Mouse (Mus musculus) hematopoietic stem cell, adult 5-6 weeks (primary cell): ENCODE measurements around the gene Rapgef6. TPM values are rescaled to one million over a fixed set of nuclear protein-coding genes. Genes with fewer than 3 reads are reported as not detected.

Experiments used
- ATAC-seq, 2 experiments: fragments of 125-278 bp in 1 of 2; replicated peaks in 1 of 2; 2 replicates each; pipeline ENCODE4 v1.8.0; 2016 to 2017; ENCODE audit warnings: inconsistent platforms in 2 of 2, mild to moderate bottlenecking in 2 of 2, moderate number of reproducible peaks in 2 of 2, low read depth in 1 of 2, moderate TSS enrichment in 1 of 2; ENCODE audit not compliant: low FRiP score in 2 of 2, poor library complexity in 2 of 2, severe bottlenecking in 2 of 2, insufficient read depth in 1 of 2, low TSS enrichment in 1 of 2
- total RNA-seq: library from RNA; stranded (forward); fragments of 172-1452, 232-1000 nt; gene quantifications from 2 replicates; pipeline ENCODE4 v1.2.3, GENCODE M21; 2017

Gene Rapgef6
- total RNA-seq, 1 experiment from 2014 or later = 56.4 TPM

DNA sequence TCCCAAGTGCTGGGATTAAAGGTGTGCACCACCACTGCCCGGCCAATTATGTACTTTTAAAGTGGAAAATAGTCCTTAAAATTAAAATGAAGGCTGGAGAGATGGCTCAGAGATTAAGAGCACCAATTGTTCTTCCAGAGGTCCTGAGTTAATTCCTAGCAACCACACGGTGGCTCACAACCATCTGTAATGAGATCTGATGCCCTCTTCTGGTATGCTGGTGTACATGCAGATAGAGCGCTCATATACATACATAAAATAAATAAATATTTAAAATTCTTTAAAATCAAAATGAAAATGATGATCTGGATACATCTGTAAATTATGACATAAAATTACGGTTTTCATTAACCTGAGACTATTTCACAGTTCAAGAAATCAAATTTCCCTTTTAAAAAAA lies 123.8 kb downstream of the Rapgef6 start:
- no peak for ATAC-seq

DNA sequence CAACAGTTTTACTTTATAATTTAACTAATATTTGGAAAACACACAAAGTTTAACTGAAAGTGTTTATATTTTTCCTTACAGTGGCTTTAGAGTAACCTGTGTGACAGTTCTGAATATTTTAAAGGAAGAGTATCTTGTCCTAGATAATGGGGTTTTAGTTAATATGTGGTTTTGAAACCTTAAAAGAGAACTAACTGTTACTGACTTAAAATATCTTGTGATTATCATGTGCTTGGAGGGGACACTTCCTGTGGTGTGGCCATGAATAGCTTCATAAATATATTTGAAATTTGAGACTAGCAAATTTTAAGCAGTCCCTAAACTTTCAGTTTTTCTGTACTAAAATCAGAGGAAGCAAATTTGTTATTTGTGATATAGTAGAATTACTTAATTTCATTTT lies 125.9 kb downstream of the Rapgef6 start:
- no peak for ATAC-seq

DNA sequence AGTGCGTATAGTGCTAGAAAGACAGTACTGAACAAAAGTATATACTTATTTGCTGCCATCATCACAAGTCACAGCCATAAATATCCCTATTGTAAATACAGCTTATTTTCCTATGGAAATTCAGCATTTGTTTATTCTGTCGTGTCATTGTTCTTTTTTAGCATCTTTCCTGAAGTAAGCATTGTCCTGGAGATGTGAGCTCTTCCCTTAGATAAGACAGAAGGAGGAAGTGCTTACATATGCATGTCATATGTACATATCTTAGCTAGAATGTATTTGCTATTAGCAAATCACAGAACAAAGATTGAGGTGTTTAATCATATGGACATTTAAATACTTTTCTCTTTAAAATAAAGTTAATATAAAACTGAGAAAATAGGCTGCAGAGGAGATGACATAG lies 132.8 kb downstream of the Rapgef6 start:
- ATAC-seq = no peak

GRCm38 (mm10) chr11:54673575-54674298 lies 151.1 kb downstream of the Rapgef6 start:
- ATAC-seq = no peak

DNA sequence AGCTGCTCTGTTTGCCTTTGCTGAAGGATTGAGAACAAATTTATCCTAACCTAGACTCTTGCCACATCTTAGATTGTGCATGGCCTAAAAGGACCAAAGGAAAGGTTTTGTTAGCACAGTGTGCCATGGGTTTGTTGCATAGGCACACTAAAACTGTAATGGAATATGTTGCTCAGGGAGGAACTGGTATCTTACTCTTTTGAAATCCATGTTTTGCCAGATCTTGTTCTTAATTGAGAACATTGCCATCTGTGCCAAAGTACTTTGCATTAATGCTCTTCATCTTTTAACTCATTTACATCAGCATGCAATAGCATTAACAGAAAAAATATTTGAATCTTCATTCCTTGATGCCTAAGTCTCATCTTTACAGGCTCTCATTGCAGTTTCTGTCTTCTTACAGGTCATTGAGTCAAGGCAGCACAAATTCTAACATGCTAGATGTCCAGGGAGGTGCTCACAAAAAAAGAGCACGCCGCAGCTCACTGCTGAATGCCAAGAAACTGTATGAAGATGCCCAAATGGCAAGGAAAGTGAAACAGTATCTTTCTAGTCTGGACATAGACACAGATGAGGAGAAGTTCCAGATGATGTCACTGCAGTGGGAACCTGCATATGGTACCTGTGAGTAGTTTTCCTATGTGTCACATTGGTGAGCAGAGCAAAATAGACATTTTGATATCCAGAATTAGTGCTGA lies 153.3 kb downstream of the Rapgef6 start:
- ATAC-seq = no peak

- ATAC-seq = no peak
Measured at GRCm38 (mm10) chr11:54679141-54679540, 156.5 kb downstream of the Rapgef6 start.

- no peak for ATAC-seq
Measured at GRCm38 (mm10) chr11:54684831-54685230, 162.2 kb downstream of the Rapgef6 start.

GRCm38 (mm10) chr11:54690171-54690570 lies 167.5 kb downstream of the Rapgef6 start:
- ATAC-seq = no peak

- ATAC-seq = no peak
Measured at GRCm38 (mm10) chr11:54691179-54691578, 168.5 kb downstream of the Rapgef6 start.

DNA sequence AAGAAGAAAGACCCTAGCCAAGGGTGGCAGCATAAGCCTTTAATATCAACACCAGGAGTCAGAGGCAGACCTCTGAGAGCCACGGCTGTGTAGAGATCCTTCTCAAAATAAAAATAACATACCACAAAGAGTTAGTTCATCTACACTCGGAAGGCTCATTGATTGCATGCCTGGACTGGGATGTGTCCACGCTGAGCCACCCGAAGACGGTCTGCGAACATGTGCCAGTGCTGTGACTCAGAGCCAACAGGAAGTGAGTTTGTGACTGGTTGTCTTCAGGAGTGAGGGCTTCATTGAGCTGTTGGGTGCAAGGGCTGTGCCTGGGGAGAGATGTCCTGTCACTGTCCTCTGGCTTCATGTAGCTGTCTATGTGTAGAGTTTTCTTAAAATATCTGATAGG lies 171.0 kb downstream of the Rapgef6 start:
- no peak for ATAC-seq

- no peak for ATAC-seq
Measured at GRCm38 (mm10) chr11:54694291-54694690, 171.6 kb downstream of the Rapgef6 start.

DNA sequence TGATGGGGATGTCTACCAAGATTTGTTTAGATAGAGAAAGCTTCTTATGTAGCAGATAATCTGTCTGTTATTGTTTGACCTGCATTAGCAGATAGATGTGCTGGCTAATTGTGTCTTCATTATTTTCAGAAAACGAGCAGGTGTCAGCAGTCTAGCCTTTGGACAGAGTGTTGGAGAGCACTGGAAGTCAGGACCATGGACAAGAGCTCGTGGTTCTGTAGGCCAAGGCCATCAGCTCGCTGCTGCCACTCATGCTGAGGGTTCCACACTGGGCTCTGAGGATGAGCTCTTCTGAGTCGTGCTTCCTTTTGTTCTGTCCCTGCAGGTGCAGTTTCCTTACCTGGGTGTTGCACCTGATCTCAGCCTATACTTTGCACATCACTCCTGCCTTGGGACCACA lies 173.3 kb downstream of the Rapgef6 start:
- ATAC-seq = no peak

GRCm38 (mm10) chr11:54697611-54698010 lies 175.0 kb downstream of the Rapgef6 start:
- no peak for ATAC-seq

DNA sequence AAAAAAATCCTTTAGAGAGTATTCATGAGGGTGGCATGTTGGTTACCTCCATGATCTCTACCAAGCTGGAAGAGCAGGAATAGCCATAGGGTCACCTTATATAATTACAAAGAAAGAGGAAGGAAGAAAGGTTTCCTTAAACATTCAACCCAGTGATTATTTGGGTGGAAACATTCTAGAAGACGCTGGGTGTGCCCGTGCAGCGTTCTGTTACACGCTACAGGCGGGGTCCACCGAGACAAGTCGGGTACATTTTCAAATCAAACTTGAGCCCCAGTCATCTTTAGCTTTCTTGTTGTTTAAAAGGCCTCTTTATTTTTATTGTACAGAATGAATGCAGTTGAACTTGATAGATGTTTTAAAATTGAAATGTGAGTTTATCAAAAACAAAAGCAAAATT lies 176.0 kb downstream of the Rapgef6 start:
- no peak for ATAC-seq

DNA sequence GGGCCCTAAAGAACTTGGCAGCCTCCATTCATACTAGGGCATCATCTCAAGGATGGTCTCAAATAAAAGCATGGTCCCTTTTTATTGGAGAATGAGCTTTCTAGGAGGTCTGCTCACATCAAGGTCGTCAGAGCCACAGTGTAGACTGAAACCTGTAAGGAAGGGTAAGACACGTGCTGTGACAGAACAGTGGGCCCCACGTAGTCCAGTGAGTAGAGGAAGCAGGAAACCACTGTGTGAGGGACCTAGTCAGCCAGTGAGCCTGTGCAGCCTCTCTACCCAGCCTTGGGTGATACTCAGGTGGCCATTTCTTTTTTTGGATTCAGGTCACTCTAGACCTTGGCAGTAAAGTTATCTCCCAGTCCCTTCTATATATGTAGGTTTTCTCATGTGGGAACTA lies 177.3 kb downstream of the Rapgef6 start:
- ATAC-seq = peak in 1 of 2 experiments; percentile 32; a peak in 1 of 4 replicates

DNA sequence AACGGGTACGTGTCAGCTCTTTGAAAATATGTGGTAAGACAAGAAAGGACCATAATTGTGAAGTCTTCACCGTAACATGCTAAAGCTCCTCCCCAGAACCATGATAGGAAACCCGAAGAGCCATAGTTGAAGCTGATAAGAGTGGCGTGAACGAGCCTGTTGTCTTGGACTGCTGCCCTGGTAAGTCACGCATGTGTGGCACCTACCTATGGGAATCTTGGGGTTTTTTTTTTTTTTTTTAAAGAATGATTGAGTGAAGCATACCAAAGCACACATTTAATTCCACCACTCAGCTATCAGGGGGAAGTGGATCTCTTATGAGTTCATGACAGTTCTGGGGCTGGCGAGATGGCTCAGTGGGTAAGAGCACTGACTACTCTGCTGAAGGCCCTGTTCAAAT lies 179.2 kb downstream of the Rapgef6 start:
- ATAC-seq = no peak

DNA sequence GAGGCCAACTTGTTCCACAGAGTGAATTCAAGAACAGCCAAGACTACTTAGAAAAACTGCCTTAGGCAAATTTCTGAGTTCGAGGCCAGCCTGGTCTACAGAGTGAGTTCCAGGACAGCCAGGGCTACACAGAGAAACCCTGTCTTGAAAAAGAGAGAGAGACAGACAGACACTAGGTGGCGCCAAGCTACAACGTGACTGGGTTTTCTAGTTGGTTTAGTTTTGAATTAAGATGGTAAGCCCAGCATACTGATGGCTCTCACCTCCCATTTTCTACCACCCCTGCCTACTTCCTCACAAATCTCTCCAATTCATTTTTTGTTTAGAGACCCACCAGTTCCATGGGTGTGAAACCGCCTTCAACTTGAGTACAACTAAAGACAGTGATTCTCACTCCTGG lies 180.7 kb downstream of the Rapgef6 start:
- ATAC-seq = peak; percentile 51 to 62; a peak in 3 of 4 replicates

GRCm38 (mm10) chr11:54708153-54708552 lies 185.5 kb downstream of the Rapgef6 start:
- no peak for ATAC-seq

DNA sequence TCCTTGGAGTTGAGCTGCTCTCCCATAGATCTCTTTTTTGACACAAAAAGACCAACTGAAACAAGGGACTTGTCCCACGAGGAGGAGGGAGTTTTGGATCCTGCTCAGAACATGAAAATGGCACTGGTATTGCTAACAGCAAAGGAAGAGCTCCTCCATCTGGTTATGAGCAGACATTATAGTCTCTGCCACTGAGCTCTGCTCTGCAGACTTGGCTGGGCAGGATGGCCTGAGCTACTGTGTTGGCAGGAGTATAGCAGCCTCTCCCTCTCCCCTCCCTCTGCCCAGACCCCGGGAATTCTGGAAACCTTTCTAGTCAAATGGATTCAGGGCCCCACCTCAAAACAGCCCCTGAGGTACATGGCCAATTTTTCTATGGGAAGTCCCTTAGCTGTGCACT lies 187.0 kb downstream of the Rapgef6 start:
- ATAC-seq = no peak
